Mouse (Mus musculus): Measurements from ENCODE around the gene Ptpre.
"Not testable (repeated sequence)": the region's sequence is repeated elsewhere in the genome, so short reads cannot be mapped to it uniquely, and the experiment has no call there.

Gene Ptpre

GRCm38 (mm10) chr7:135535908-135536307, 1.4 kb upstream of the Ptpre start:
- DNase-seq: no peak

- DNase-seq: peak; percentile 26
Observed at GRCm38 (mm10) chr7:135537948-135538741, 864 bp downstream of the Ptpre start.

- DNase-seq: no peak
Observed at GRCm38 (mm10) chr7:135539429-135539828, 2.1 kb downstream of the Ptpre start.

GRCm38 (mm10) chr7:135542235-135542634, 5.0 kb downstream of the Ptpre start:
- no peak for DNase-seq

GRCm38 (mm10) chr7:135543033-135543432, 5.8 kb downstream of the Ptpre start:
- DNase-seq: no peak

- DNase-seq: no peak
Observed at GRCm38 (mm10) chr7:135544321-135544720, 7.0 kb downstream of the Ptpre start.

GRCm38 (mm10) chr7:135545957-135546356, 8.7 kb downstream of the Ptpre start:
- no peak for DNase-seq

- no peak for DNase-seq
Observed at GRCm38 (mm10) chr7:135546530-135546929, 9.2 kb downstream of the Ptpre start.

- DNase-seq: no peak
Observed at GRCm38 (mm10) chr7:135548434-135548833, 11.2 kb downstream of the Ptpre start.

- no peak for DNase-seq
Observed at GRCm38 (mm10) chr7:135551547-135551946, 14.3 kb downstream of the Ptpre start.

GRCm38 (mm10) chr7:135553550-135553949, 16.3 kb downstream of the Ptpre start:
- no peak for DNase-seq

GRCm38 (mm10) chr7:135556663-135557402, 19.6 kb downstream of the Ptpre start:
- no peak for DNase-seq

GRCm38 (mm10) chr7:135560280-135560679, 23.0 kb downstream of the Ptpre start:
- no peak for DNase-seq

- DNase-seq: no peak
Observed at GRCm38 (mm10) chr7:135564022-135564421, 26.7 kb downstream of the Ptpre start.

GRCm38 (mm10) chr7:135566013-135566412, 28.7 kb downstream of the Ptpre start:
- no peak for DNase-seq

GRCm38 (mm10) chr7:135567582-135567981, 30.3 kb downstream of the Ptpre start:
- DNase-seq: no peak

GRCm38 (mm10) chr7:135568550-135568949, 31.3 kb downstream of the Ptpre start:
- no peak for DNase-seq

- no peak for DNase-seq
Observed at GRCm38 (mm10) chr7:135571392-135571791, 34.1 kb downstream of the Ptpre start.

- no peak for DNase-seq
Observed at GRCm38 (mm10) chr7:135571951-135572559, 34.8 kb downstream of the Ptpre start.

- DNase-seq: not testable (repeated sequence)
Observed at GRCm38 (mm10) chr7:135575319-135576069, 38.2 kb downstream of the Ptpre start.

GRCm38 (mm10) chr7:135576329-135576728, 39.0 kb downstream of the Ptpre start:
- DNase-seq: no peak

- no peak for DNase-seq
Observed at GRCm38 (mm10) chr7:135578715-135579325, 41.5 kb downstream of the Ptpre start.

All from kidney, adult 9 months (tissue).